Mouse (Mus musculus) kidney, embryonic 15.5 days (tissue): Measurements from ENCODE around the gene Vmn1r119. TPM values are rescaled to one million over a fixed set of nuclear protein-coding genes. Genes with fewer than 3 reads are reported as not detected.
"Not testable (repeated sequence)": the region's sequence is repeated elsewhere in the genome, so short reads cannot be mapped to it uniquely, and the experiment has no call there.

Experiments used
- ATAC-seq: fragments of 200-750 bp; cut with Nextera tagmentation; replicated peaks from 2 replicates; pipeline ENCODE4 v1.8.0; 2017; ENCODE audit warnings: moderate TSS enrichment; ENCODE audit not compliant: low FRiP score
- H3K27ac ChIP-seq: fragments of 300-500 bp; sonication (generic); 2 replicates; pipeline ENCODE4 v1.5.1; 2015; ENCODE audit warnings: mild to moderate bottlenecking, inconsistent platforms
- H3K27me3 ChIP-seq: fragments of 300-500 bp; sonication (generic); 2 replicates; pipeline ENCODE4 v1.6.1; 2015; ENCODE audit warnings: inconsistent platforms
- H3K36me3 ChIP-seq: fragments of 300-500 bp; sonication (generic); 2 replicates; pipeline ENCODE4 v1.6.1; 2015; ENCODE audit warnings: inconsistent platforms
- H3K4me1 ChIP-seq: fragments of 300-500 bp; sonication (generic); 2 replicates; pipeline ENCODE4 v1.6.1; 2015; ENCODE audit warnings: inconsistent platforms
- H3K4me2 ChIP-seq: fragments of 300-500 bp; sonication (generic); 2 replicates; pipeline ENCODE4 v1.6.1; 2015; ENCODE audit warnings: moderate library complexity, mild to moderate bottlenecking, inconsistent platforms
- H3K4me3 ChIP-seq: fragments of 300-500 bp; sonication (generic); replicated peaks from 2 replicates; pipeline ENCODE4 v1.5.1; 2015; ENCODE audit warnings: mild to moderate bottlenecking, inconsistent platforms
- H3K9ac ChIP-seq: fragments of 300-500 bp; sonication (generic); 2 replicates; pipeline ENCODE4 v1.6.1; 2015; ENCODE audit warnings: mild to moderate bottlenecking, inconsistent platforms
- H3K9me3 ChIP-seq: fragments of 300-500 bp; sonication (generic); replicated peaks from 2 replicates; pipeline ENCODE4 v1.6.1; 2016; ENCODE audit warnings: inconsistent platforms
- WGBS: fragments of 180-500 bp; shearing (Covaris S2); methylation state at CpG from one replicate; pipeline ENCODE4 v1.1.7; 2015; ENCODE audit warnings: mixed read lengths; 5-methylcytosine and 5-hydroxymethylcytosine counted together
- polyA plus RNA-seq: library from polyadenylated mRNA; unstranded; fragments of >200 nt; fragmentation: Nextera tagmentation; extraction: Ambion mirVana; gene quantifications from 2 replicates; pipeline ENCODE4 v1.2.1, GENCODE M21; 2015

Gene Vmn1r119
- polyA plus RNA-seq: not detected in 2 replicates

GRCm38 (mm10) chr7:21012355-21012754, at the start of gene Vmn1r119:
Gene Vmn1r119, minus strand, starts transcription at chr7:21012455.
- H3K9me3 ChIP-seq, H3K4me1 ChIP-seq, H3K27me3 ChIP-seq, H3K4me2 ChIP-seq, H3K4me3 ChIP-seq, H3K27ac ChIP-seq, H3K9ac ChIP-seq, ATAC-seq, H3K36me3 ChIP-seq: not testable (repeated sequence)
- WGBS: no CpG with 5 or more reads among the region's 2 CpGs

GRCm38 (mm10) chr7:21053684-21054083, 41.4 kb upstream of the Vmn1r119 start, which contains the start of gene Vmn1r120:
Gene Vmn1r120, minus strand, starts transcription at chr7:21053784.
- not testable (repeated sequence) for H3K27ac ChIP-seq, H3K36me3 ChIP-seq, ATAC-seq, H3K4me1 ChIP-seq, H3K27me3 ChIP-seq, H3K9me3 ChIP-seq, H3K4me2 ChIP-seq, H3K9ac ChIP-seq, H3K4me3 ChIP-seq
- 100% methylated on average over 1 of the region's 1 CpGs for WGBS

Other genes starting within 250 kb of the Vmn1r119 start
- gene Vmn1r112, start 241.3 kb downstream of the Vmn1r119 start, polyA plus RNA-seq: not detected in 2 replicates
- gene Vmn1r113, start 225.2 kb downstream of the Vmn1r119 start, polyA plus RNA-seq: not detected in 2 replicates
- gene Vmn1r114, start 200.3 kb downstream of the Vmn1r119 start, polyA plus RNA-seq: not detected in 2 replicates
- gene Vmn1r115, start 167.5 kb downstream of the Vmn1r119 start, polyA plus RNA-seq: not detected in 2 replicates
- gene Vmn1r116, start 140.2 kb downstream of the Vmn1r119 start, polyA plus RNA-seq: not detected in 2 replicates
- not detected in 2 replicates for gene Vmn1r117, start 128.3 kb downstream of the Vmn1r119 start, polyA plus RNA-seq
- not detected in 2 replicates for gene Vmn1r118, start 100.1 kb downstream of the Vmn1r119 start, polyA plus RNA-seq
- not detected in 2 replicates for gene Vmn1r120, start 41.3 kb upstream of the Vmn1r119 start, polyA plus RNA-seq
- gene Vmn1r121, start 86.1 kb upstream of the Vmn1r119 start, polyA plus RNA-seq: not detected in 2 replicates
- gene Vmn1r122, start 121.7 kb upstream of the Vmn1r119 start, polyA plus RNA-seq: not detected in 2 replicates
- not detected in 2 replicates for gene Vmn1r123, start 149.7 kb upstream of the Vmn1r119 start, polyA plus RNA-seq
- not detected in 2 replicates for gene Gm5157, start 178.0 kb upstream of the Vmn1r119 start, polyA plus RNA-seq
- gene Vmn1r124, start 248.2 kb upstream of the Vmn1r119 start, polyA plus RNA-seq: not detected in 2 replicates